Mouse (Mus musculus): Measurements from ENCODE around the gene Ints11. TPM values are rescaled to one million over a fixed set of nuclear protein-coding genes. Genes with fewer than 3 reads are reported as not detected.

The Ints11 gene
- polyA plus RNA-seq, 1 experiment = 41.1 TPM

Other genes starting within 250 kb of the Ints11 start
- 60.7 and 65.4 TPM in 2 replicates for gene Cdk11b, start 244.7 kb upstream of the Ints11 start, polyA plus RNA-seq (2012; rRNA removed)
- not detected in 2 replicates for gene Gm10563, start 224.1 kb upstream of the Ints11 start, polyA plus RNA-seq (2012; rRNA removed)
- gene Mmp23, start 216.2 kb upstream of the Ints11 start, polyA plus RNA-seq (2012; rRNA removed) = 4.6 TPM in 2 replicates
- 136 and 143 TPM in 2 replicates for gene Mib2, start 200.3 kb upstream of the Ints11 start, polyA plus RNA-seq (2012; rRNA removed)
- 52.0 and 57.4 TPM in 2 replicates for gene Fndc10, start 175.2 kb upstream of the Ints11 start, polyA plus RNA-seq (2012; rRNA removed)
- gene Ssu72, start 164.7 kb upstream of the Ints11 start, polyA plus RNA-seq (2012; rRNA removed) = 134 and 142 TPM in 2 replicates
- gene Tmem240, start 134.7 kb upstream of the Ints11 start, polyA plus RNA-seq (2012; rRNA removed) = 62.9 and 63.6 TPM in 2 replicates
- 88.4 and 95.8 TPM in 2 replicates for gene Atad3a, start 108.5 kb upstream of the Ints11 start, polyA plus RNA-seq (2012; rRNA removed)
- 30.7 and 31.8 TPM in 2 replicates for gene Vwa1, start 94.8 kb upstream of the Ints11 start, polyA plus RNA-seq (2012; rRNA removed)
- gene Tmem88b, start 83.7 kb upstream of the Ints11 start, polyA plus RNA-seq (2012; rRNA removed) = 24.2 and 26.8 TPM in 2 replicates
- not detected in 2 replicates for gene Ankrd65, start 79.1 kb upstream of the Ints11 start, polyA plus RNA-seq (2012; rRNA removed)
- 101 and 116 TPM in 2 replicates for gene Mrpl20, start 66.7 kb upstream of the Ints11 start, polyA plus RNA-seq (2012; rRNA removed)
- gene Ccnl2, start 57.1 kb upstream of the Ints11 start, polyA plus RNA-seq (2012; rRNA removed) = 127 and 144 TPM in 2 replicates
- gene Aurkaip1, start 38.3 kb upstream of the Ints11 start, polyA plus RNA-seq (2012; rRNA removed) = 126 and 131 TPM in 2 replicates
- gene Mxra8, start 29.9 kb upstream of the Ints11 start, polyA plus RNA-seq (2012; rRNA removed) = 19.0 and 19.3 TPM in 2 replicates
- gene Dvl1, start 22.1 kb upstream of the Ints11 start, polyA plus RNA-seq (2012; rRNA removed) = 129 and 134 TPM in 2 replicates
- gene Tas1r3, start 6.2 kb upstream of the Ints11 start, polyA plus RNA-seq (2012; rRNA removed) = 0.36 and 0.38 TPM in 2 replicates
- gene Cptp, start 106 bp upstream of the Ints11 start, polyA plus RNA-seq (2012; rRNA removed) = 19.6 and 22.3 TPM in 2 replicates
- 86.6 and 87.9 TPM in 2 replicates for gene Pusl1, start 22.2 kb downstream of the Ints11 start, polyA plus RNA-seq (2012; rRNA removed)
- gene Acap3, start 22.3 kb downstream of the Ints11 start, polyA plus RNA-seq (2012; rRNA removed) = 101 and 109 TPM in 2 replicates
- gene Ube2j2, start 74.3 kb downstream of the Ints11 start, polyA plus RNA-seq (2012; rRNA removed) = 69.5 and 70.8 TPM in 2 replicates
- gene C1qtnf12, start 92.8 kb downstream of the Ints11 start, polyA plus RNA-seq (2012; rRNA removed) = 14.3 and 17.1 TPM in 2 replicates
- gene B3galt6, start 123.1 kb downstream of the Ints11 start, polyA plus RNA-seq (2012; rRNA removed) = 9.7 and 10.6 TPM in 2 replicates
- 123 and 128 TPM in 2 replicates for gene Sdf4, start 123.3 kb downstream of the Ints11 start, polyA plus RNA-seq (2012; rRNA removed)
- 3.6 and 5.9 TPM in 2 replicates for gene Tnfrsf4, start 144.3 kb downstream of the Ints11 start, polyA plus RNA-seq (2012; rRNA removed)
- 0.22 and 0.27 TPM in 2 replicates for gene Tnfrsf18, start 156.6 kb downstream of the Ints11 start, polyA plus RNA-seq (2012; rRNA removed)
- gene Ttll10, start 189.9 kb downstream of the Ints11 start, polyA plus RNA-seq (2012; rRNA removed) = 0.04 and 0.06 TPM in 2 replicates
- 34.8 and 38.7 TPM in 2 replicates for gene 9430015G10Rik, start 240.4 kb downstream of the Ints11 start, polyA plus RNA-seq (2012; rRNA removed)

All from frontal cortex, adult 2 months (tissue).